Mouse (Mus musculus) midbrain, embryonic 16.5 days (tissue): Measurements from ENCODE around the gene Emx2. TPM values are rescaled to one million over a fixed set of nuclear protein-coding genes. Genes with fewer than 3 reads are reported as not detected.

Experiments used
- ATAC-seq: fragments of 200-750 bp; cut with Nextera tagmentation; 2 replicates; pipeline ENCODE4 v1.8.0; 2017; ENCODE audit warnings: moderate TSS enrichment
- H3K27ac ChIP-seq: fragments of 300-500 bp; sonication (generic); 2 replicates; pipeline ENCODE4 v1.5.1; 2014; ENCODE audit warnings: mild to moderate bottlenecking, low read length, mixed read lengths
- H3K27me3 ChIP-seq: fragments of 300-500 bp; sonication (generic); 2 replicates; pipeline ENCODE4 v1.6.1; 2014; ENCODE audit warnings: low read depth, low read length, mixed read lengths; ENCODE audit not compliant: control insufficient read depth, insufficient read depth
- H3K36me3 ChIP-seq: fragments of 300-500 bp; sonication (generic); 2 replicates; pipeline ENCODE4 v1.6.1; 2014; ENCODE audit warnings: mild to moderate bottlenecking, low read length, moderate library complexity, mixed read lengths; ENCODE audit not compliant: control insufficient read depth, insufficient read depth
- H3K4me1 ChIP-seq: fragments of 300-500 bp; sonication (generic); 2 replicates; pipeline ENCODE4 v1.6.1; 2014; ENCODE audit warnings: mild to moderate bottlenecking, low read length, mixed read lengths; ENCODE audit not compliant: control insufficient read depth, insufficient read depth
- H3K4me2 ChIP-seq: fragments of 300-500 bp; sonication (generic); 2 replicates; pipeline ENCODE4 v1.6.1; 2014; ENCODE audit warnings: mild to moderate bottlenecking, low read length, mixed read lengths
- H3K4me3 ChIP-seq: fragments of 300-500 bp; sonication (generic); 2 replicates; pipeline ENCODE4 v1.5.1; 2014; ENCODE audit warnings: low read depth, mild to moderate bottlenecking, low read length, moderate library complexity, mixed read lengths
- H3K9ac ChIP-seq: fragments of 300-500 bp; sonication (generic); 2 replicates; pipeline ENCODE4 v1.6.1; 2014; ENCODE audit warnings: low read depth, low read length, mixed read lengths
- H3K9me3 ChIP-seq: fragments of 300-500 bp; sonication (generic); replicated peaks from 2 replicates; pipeline ENCODE4 v1.6.1; 2014; ENCODE audit warnings: mild to moderate bottlenecking, low read length, mixed read lengths; ENCODE audit not compliant: control insufficient read depth, poor library complexity, severe bottlenecking
- WGBS: fragments of 180-500 bp; shearing (Covaris S2); extraction: QIAGEN DNeasy Blood & Tissue Kit; methylation state at CpG from one replicate; pipeline ENCODE4 v1.1.7; 2014; 5-methylcytosine and 5-hydroxymethylcytosine counted together
- polyA plus RNA-seq: library from polyadenylated mRNA; unstranded; fragments of >200 nt; fragmentation: Nextera tagmentation; extraction: Ambion mirVana; gene quantifications from 2 replicates; pipeline ENCODE4 v1.2.1, GENCODE M21; 2015

Gene Emx2
- polyA plus RNA-seq, 1 experiment from 2014 or later = 14.2 TPM

DNA sequence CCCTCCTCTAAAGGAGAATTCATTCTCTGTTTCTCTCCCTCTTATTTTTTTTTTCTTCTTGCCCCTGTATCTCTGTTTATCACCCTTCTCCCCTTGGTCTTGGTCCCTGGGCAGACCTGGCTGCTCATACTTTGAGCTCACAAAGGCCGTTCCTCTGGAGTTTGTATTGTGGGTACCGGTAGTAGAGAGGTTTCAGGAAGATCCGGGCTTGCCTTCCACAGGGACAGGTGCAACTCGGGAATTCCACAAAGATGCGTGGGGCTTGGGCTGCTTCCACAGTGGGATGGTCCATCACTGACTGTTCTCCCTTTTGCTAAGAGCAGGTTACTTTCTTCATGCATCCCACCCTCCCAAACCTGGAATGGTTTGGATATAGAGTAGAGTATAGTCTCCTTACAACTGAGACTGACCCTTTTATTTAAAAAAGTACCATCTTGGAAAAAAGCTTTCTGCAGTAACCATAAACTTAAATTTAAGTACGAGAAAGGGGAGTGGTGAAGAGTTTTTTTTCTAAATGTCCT is 8.3 kb downstream of the Emx2 start:
- no peak overlapping the region; the same call in 1 of the 2 replicates for H3K4me3 ChIP-seq
- no peaks in the 10 kb centered on the region for H3K9me3 ChIP-seq
- no peaks in the 10 kb centered on the region for H3K36me3 ChIP-seq
- peaks cover 23% of the 10 kb centered on the region for H3K4me1 ChIP-seq
- 4% methylated on average over 6 of the region's 6 CpGs for WGBS
- H3K27ac ChIP-seq = peak overlapping the region; percentile 53; the same call in 1 of the 2 replicates
- no peak overlapping the region for H3K9ac ChIP-seq
- ATAC-seq = no peak
- H3K27me3 ChIP-seq = peaks cover 69% of the 10 kb centered on the region
- peak overlapping the region; percentile 29; the same call in 1 of the 2 replicates for H3K4me2 ChIP-seq

DNA sequence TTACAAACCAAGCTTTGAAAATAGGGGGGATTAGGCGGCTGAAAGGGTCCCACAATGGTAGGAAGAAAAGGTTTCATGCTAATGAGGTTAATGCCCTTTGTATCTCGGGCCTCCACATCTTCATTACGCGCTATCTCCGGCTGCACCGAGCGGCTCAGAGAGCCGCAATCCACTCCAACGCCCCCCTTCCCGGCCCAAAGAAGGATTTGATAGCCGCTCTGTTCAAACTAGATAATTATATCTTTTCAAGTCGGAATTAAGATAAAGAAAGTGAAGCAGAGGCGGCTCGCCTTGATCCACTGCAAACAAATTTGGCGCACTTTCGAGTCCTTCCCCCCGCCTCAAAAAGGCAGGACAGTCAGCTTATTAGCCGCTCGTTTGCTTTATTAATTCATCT is 8.8 kb downstream of the Emx2 start:
- Histone ChIP-seq H3K36me3 (no peaks in the 10 kb centered on the region), H3K27ac (peak overlapping the region; percentile 65), H3K4me2 (peak overlapping the region; percentile 29), H3K27me3 (peaks cover 69% of the 10 kb centered on the region), H3K4me3 (peak overlapping the region; percentile 3), H3K9me3 (no peaks in the 10 kb centered on the region), H3K4me1 (peaks cover 23% of the 10 kb centered on the region), H3K9ac (0 out of 2 replicates have a peak overlapping the region, but pooled peaks have one; percentile 41)
- WGBS = 1% methylated on average over 19 of the region's 19 CpGs
- no peak for ATAC-seq

DNA sequence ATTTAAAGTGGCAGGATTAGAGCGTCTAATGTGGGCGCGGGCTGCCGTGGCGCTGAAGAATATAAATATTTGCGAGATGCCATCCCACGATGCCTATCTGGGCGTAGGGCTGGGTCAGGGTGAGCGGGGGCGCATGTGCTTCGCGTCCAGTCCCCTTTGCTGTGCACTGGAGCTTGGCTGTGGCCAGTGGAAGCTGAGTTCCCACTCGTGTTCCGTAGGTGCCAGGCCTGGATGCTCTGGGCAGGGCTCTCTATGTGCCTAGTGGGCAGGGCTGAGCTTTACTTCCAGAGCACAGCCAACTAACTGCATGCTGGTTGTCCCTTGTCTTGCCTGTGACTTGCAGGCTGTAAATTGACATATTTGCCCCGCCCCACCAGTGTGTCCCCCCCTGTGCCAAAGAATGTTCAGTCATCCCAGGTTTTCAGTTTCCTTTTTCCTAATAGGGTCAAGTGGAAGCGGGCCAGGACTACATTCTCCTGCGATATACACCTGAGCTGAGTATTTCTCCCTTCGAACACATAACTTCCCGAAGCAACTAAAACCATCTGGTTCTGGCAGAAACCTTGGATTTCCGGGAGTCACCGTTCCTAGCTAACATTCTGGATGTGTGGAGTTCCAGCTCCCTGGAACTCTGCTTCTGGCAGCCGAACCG is 9.4 kb downstream of the Emx2 start:
- Histone ChIP-seq H3K4me3 (peak overlapping the region; percentile 3; the same call in 1 of the 2 replicates), H3K36me3 (no peaks in the 10 kb centered on the region), H3K27ac (peak overlapping the region; percentile 65), H3K4me2 (peak overlapping the region; percentile 29), H3K4me1 (peaks cover 23% of the 10 kb centered on the region), H3K9ac (peak overlapping the region; percentile 41; the same call in 1 of the 2 replicates), H3K9me3 (no peaks in the 10 kb centered on the region), H3K27me3 (peaks cover 69% of the 10 kb centered on the region)
- peak; percentile 55 for ATAC-seq
- WGBS = under 1% methylated on average over 23 of the region's 23 CpGs

DNA sequence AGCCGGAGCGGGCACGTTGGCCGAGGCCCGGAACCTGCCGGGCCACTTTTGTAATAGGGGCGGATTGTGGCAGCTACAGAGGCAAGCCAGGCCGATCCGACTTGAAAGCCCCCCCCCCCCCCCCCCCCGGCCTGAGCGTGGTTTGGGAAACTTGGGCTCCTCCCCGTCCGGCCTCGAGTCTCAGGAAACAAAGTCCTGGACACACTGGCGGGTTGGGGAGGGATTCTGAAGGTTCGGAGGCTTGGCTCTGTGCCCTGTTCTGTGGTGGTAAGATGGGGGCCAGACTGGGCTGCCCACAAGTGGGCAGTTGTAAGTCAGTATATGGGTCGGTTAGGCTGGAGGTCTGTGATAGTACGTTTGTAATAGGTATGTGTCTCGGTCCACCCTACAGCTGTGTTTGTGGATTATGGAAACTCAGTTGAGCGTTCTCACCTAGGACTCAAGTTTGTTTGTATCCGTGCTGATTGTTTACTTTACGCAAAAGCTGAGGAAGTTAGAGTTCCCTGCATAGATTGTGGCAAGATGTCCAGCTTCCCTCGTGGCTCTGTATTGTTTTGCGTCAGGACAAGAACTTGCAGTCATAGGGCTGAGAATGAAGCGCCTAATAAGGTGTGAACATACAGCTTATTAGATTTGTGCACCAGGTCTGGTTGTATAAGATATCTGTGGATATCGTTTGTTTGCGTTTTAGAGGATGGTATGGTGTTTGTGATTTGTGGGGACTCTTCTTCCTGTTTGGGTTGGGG is 10.1 kb downstream of the Emx2 start:
- Histone ChIP-seq H3K9me3 (no peaks in the 10 kb centered on the region), H3K9ac (no peak overlapping the region), H3K27ac (peak overlapping the region; percentile 65; the same call in 1 of the 2 replicates), H3K4me2 (peak overlapping the region; percentile 29), H3K36me3 (no peaks in the 10 kb centered on the region), H3K4me1 (peaks cover 23% of the 10 kb centered on the region), H3K27me3 (peaks cover 68% of the 10 kb centered on the region), H3K4me3 (no peak overlapping the region)
- ATAC-seq = no peak
- 3% methylated on average over 25 of the region's 27 CpGs for WGBS

DNA sequence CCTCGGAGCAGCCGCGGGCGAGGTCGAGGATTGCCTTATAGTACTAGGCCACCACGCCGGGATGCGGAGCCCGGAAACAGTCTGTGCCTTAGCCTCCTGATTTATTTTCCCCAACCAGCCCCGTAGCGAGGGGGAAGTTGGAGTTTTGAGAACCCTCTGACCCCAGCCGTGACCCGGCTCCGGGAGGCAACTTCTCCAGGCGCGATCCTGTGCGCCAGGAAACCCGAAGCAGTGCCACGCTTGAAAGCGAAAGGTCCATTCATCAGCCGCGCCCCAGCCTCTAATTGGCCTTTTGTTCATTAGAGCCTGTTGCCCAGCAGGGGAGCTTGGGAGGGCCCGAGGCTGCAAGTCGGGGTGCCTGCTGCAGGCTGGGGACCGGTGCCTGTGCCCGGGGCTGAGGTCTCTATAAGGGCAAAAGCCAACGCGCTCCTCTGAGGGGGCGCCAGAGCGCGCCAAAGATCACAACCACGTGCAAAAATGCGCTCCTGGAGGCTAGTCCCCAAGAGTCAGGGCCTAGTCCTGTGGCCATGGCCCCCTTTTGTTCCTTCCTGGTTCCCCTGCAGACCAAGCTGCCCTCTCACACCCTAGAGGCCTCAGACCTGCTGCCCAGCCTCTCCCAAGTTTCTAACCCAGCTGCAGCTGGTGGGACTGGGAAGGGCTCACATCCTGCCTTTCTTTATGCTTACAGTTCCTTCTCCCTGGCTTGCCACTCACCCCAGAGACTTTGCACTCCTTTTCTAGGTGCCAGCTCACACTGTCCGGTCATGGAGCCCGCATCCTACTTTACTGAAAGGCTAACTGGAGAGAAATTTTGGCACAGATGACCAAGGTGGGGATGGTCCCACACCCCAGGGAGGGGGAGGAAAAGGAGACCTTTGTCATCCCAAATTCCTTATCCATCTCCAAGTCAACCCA is 11.1 kb downstream of the Emx2 start:
- Histone ChIP-seq H3K9ac (0 out of 2 replicates have a peak overlapping the region, but pooled peaks have one; percentile 12), H3K27ac (no peak overlapping the region), H3K4me1 (peaks cover 23% of the 10 kb centered on the region), H3K27me3 (peaks cover 63% of the 10 kb centered on the region), H3K4me2 (peak overlapping the region; percentile 41), H3K36me3 (no peaks in the 10 kb centered on the region), H3K9me3 (no peaks in the 10 kb centered on the region), H3K4me3 (peak overlapping the region; percentile 19)
- peak; percentile 34; the same call in 1 of the 2 replicates for ATAC-seq
- 1% methylated on average over 35 of the region's 35 CpGs for WGBS

DNA sequence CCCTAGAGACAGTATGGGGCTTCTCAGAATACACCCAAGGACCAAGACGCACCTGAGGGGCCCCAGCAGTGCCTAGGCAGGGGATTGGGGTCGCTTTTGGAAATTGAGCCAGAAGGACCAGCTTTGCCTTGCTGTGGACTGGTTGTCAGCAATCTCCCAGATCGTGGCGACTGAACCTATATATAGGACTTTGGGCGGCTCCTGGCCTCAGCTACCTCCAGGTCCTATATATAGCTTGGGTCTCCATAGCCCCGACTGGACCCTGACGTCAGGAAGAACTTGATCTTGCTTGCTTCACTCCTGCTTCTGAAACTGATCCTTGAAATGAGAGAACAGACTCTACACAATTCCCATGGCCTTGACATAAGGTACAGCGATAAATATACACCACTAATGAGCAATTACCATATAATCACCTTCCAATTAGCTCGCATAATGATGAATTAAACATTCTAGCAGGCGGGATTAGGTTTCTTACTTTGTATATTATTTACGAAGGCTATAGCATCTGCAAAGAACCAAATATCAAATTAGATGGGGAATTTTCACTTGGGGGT is 12.0 kb downstream of the Emx2 start:
- Histone ChIP-seq H3K36me3 (no peaks in the 10 kb centered on the region), H3K27me3 (peaks cover 60% of the 10 kb centered on the region), H3K4me1 (peaks cover 23% of the 10 kb centered on the region), H3K9ac (no peak overlapping the region), H3K4me3 (no peak overlapping the region), H3K4me2 (no peak overlapping the region), H3K27ac (no peak overlapping the region), H3K9me3 (no peaks in the 10 kb centered on the region)
- 13% methylated on average over 11 of the region's 11 CpGs for WGBS
- ATAC-seq = no peak

DNA sequence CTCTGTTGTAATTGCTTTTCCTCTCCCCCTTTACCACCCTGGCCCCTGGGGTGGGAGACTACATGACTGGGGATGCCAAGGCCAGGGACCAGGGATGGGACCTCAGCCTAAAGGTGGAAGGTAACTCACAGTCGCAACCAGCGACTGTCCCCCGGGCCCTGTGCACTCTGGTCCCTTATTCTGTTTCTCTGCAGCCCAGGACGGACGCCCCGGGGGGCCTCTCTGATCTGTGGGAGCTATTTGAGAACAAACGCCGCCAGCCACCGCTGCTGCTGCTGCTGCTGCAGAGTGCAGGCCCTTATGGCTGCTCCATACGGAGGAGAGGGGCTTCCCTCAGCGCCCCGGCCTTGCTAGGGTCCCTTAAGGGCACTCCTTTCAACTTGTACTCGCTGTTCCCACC is 12.7 kb downstream of the Emx2 start:
- no peak for ATAC-seq
- Histone ChIP-seq H3K4me1 (peaks cover 23% of the 10 kb centered on the region), H3K4me3 (no peak overlapping the region), H3K27me3 (peaks cover 52% of the 10 kb centered on the region), H3K36me3 (no peaks in the 10 kb centered on the region), H3K27ac (no peak overlapping the region), H3K9ac (no peak overlapping the region), H3K4me2 (peak overlapping the region; percentile 42), H3K9me3 (no peaks in the 10 kb centered on the region)
- 1% methylated on average over 13 of the region's 13 CpGs for WGBS

DNA sequence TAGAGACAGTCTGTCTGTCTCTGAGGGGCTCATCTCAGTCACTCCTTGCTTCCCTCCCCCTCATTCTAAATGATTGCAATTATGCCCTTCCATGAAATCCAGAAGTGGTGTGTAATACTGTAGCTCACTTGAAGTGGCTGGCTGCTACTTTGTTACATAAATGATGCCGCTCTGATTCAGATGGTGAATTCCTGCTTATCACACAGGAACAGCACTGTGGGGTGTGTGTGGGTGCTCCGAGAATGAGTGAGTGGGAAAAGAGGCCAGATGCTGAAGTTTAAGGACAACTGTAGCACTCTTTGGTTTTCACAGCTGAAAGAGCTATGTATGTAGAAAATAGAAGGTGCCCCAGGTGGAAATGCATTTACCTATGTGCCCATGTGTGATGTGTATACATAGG is 14.7 kb downstream of the Emx2 start:
- 82% methylated on average over 2 of the region's 2 CpGs for WGBS
- no peak overlapping the region for H3K27ac ChIP-seq
- H3K4me2 ChIP-seq = no peak overlapping the region
- no peaks in the 10 kb centered on the region for H3K9me3 ChIP-seq
- no peak overlapping the region for H3K9ac ChIP-seq
- peaks cover 43% of the 10 kb centered on the region for H3K27me3 ChIP-seq
- H3K4me1 ChIP-seq = peaks cover 16% of the 10 kb centered on the region
- H3K36me3 ChIP-seq = no peaks in the 10 kb centered on the region
- no peak for ATAC-seq
- no peak overlapping the region for H3K4me3 ChIP-seq
